Mouse (Mus musculus): Measurements from ENCODE around the gene Gatad2b.

DNA sequence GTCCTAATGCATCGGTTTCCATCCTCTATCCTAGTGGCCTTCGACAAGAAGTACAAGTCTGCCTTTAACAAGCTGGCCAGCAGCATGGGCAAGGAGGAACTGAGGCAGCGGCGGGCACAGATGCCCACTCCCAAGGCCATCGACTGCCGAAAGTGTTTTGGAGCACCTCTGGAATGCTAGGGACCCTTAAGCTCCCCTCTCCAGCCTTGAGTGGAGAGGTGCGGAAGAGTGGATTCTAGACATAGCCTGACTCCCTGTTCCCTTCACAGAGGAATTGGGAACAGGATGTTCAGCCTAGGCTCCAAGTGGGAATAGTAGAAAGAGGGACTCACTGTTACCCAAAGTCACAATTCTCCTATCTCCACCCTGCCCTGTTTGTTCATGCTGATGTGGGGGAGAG lies 13.2 kb upstream of the Gatad2b start:
- TF ChIP-seq CTCF (IDR thresholded peaks at IDR 0.05; ENCODE audit: insufficient read depth, low read length) (no peak), POLR2A (IDR thresholded peaks at IDR 0.05; ENCODE audit: borderline replicate concordance, extremely low read depth, low read depth, low read length) (no peak)
